Mouse (Mus musculus): ENCODE measurements around the gene Krt28.

The Krt28 gene

DNA sequence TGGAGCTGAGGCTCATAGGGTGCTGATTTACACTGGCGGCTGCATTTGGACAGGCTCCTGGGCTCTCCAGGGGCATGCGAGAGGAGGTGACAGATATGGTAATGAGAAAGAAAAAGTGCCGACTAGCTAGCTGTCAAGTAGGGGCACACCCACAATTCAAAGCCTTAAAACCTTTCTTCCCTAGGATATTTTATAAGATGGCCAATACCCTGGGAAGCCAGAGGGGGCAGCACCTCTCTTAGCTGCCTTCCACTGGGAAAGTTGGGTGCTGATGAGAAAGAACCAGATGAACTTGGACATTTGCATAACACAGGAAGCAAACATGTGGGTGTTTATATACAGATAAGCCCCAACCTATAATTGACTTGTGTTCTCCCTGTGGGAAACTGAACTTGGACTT lies 5.5 kb downstream of the Krt28 start:
- no peak for DNase-seq (ENCODE audit: extremely low read depth, low read depth, low spot score)

DNA sequence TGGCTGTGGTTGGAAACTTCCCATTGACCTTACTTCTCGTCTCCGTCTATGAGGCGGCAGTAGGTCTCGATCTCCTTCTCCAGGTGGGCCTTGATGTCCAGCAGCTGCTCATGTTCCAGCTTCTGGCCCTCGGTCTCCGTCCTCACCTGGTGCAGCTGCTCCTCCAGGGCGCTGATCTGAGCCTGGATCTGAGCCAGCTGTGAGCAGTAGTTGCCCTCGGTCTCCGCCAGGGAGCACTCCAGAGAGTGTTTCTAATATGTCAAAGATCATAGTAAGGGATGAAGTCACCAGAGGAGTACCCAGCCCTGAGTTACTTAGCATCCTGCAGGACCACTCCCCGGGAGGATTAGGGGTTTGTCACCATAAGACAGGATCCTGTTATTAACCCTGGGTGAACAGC lies 7.9 kb downstream of the Krt28 start:
- no peak for DNase-seq (ENCODE audit: extremely low read depth, low read depth, low spot score)

DNA sequence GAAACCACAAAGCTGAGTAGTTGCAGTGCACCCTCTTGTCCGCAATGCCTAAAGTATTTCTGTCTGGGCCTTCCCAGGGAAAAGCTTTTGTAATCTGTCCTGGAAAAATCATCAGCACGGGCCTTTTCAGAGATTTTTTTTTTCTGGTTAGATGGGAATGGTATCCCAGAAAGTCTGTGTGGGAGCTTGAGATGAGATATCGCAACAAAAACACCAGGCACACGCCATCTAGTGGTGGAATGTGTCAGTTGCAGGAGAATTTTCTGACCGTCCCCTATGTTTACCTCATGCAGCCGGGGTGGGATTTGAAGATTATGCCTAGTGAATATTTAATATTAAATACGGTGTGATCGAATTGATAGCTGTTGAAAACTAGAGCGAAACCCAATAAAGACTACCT lies 10.3 kb downstream of the Krt28 start:
- DNase-seq (ENCODE audit: extremely low read depth, low read depth, low spot score): no peak

DNA sequence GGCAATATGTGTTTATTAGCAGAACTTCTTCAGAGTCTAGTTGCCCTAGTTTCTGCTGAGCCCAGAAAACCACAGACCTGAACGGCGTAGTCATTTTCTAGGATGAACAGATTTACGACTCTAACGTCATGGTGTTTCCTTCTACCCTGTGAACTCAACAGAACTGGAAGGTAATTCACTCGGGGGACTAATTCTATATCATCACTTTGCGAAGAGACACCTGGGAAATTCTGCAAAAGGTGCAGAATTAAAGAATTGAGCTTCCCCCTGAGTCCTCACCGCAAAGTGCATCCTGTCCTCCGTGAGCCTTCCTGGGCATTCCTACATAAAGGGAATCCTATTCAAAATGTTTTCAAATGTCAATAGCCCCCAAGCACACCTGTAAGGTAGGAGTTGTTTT lies 13.3 kb downstream of the Krt28 start:
- DNase-seq (ENCODE audit: extremely low read depth, low read depth, low spot score): no peak

DNA sequence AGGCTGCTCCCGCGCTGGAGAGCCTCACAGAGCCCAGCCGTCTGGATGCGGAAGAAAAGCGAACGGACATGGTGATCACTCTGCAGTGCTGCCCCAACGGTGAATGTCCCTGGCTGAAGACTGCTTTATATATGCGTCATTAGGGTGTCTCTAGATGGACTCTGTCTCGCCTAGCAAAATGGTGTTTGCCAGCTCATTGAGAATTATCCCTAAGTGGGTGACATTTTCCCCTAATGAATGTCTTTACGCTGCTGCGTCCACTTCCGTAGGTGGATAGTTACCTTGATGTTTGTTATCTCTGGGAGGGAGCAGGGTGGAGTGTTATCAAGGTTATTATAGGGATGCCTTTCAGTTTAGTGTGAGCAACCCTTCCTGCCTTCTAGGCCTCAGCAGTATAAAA lies 23.7 kb downstream of the Krt28 start, which contains the start of gene Krt27:
Gene Krt27 (minus strand): TSS at position 101 of the 400 bp plus-strand sequence.
- DNase-seq (ENCODE audit: extremely low read depth, low read depth, low spot score): no peak

DNA sequence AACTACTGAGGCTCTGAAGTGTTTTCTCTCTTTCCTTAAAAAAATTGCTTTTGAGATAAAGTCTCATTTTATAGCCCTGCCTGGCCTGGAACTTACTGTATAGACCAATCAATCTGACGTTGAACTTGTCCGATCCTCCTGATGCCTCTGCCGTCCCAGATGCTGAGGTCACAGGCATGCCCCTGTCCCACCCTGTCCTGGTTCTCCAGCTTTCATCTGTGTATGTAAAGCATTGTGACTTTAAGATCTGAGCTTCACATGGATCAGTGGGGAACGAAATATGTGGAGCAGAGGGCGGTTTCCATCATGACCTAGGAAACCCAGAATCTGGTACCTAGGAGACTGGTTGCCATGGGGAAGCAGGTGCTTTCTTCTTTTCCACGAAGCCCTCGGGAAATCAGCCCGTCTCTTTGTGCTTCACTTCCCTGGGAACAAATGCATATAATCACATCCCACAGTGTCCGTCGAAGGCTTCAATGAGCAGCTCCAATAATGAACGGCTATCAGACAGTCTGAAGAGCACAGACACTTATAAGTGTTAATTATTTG lies 35.3 kb downstream of the Krt28 start:
- no peak for DNase-seq (ENCODE audit: extremely low read depth, low read depth, low spot score)

DNA sequence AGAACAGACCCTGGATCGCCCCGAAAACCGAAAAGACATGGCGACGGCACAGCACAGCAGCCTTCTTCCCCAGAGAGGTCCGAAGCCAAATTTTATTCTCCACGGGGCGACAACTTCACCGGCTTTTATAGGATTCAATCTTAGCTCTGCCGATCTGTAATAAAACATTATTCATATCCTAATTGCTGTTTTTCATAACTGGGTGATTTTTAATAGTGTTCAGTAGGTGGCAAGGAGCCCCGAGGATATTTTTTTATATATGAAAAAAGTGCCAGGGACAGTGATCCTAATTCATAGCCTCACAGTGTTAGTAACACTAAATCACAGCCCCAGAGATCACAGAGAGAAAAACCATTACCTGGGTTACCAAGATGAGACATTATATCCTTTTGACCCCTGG lies 36.8 kb downstream of the Krt28 start, which contains the start of gene Krt26:
Gene Krt26 (minus strand): TSS at position 101 of the 400 bp plus-strand sequence.
- DNase-seq (ENCODE audit: extremely low read depth, low read depth, low spot score): no peak

DNA sequence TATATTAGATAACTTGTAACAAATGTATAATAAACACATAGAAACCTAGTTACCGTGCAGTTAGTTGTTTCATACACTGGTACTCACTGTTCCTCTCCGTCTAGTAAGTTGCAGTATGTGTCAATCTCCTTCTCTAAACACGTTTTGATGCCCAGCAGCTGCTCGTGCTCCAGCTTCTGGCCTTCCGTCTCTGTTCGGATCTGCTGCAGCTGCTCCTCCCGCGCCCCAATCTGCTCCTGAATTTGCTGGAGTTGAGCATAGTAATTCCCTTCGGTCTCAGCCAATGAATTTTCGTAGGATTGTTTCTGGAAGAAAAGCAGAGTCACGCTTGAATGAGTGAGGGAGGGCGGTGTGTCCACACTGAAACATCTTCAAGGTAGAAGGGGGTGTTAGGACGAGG lies 41.3 kb downstream of the Krt28 start:
- no peak for DNase-seq (ENCODE audit: extremely low read depth, low read depth, low spot score)

DNA sequence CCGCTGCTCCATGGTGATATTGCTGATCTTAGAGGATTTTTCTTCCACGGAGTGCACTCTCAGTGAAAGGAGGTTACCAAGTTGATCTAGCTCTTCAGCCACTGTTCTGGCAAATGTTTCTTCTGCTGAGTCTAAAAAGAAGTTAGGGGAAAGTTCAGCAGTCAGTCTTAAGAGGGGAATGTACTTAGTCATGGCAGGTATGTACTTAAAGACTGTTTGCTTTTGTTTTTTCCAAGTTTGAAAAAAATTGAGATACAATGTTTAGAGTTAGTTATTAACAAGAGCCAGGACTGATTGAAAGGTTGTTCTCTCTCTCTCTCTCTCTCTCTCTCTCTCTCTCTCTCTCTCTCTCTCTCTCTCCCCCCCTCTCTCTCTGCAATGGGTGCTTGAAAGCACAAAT lies 45.0 kb downstream of the Krt28 start:
- DNase-seq (ENCODE audit: extremely low read depth, low read depth, low spot score): no peak

DNA sequence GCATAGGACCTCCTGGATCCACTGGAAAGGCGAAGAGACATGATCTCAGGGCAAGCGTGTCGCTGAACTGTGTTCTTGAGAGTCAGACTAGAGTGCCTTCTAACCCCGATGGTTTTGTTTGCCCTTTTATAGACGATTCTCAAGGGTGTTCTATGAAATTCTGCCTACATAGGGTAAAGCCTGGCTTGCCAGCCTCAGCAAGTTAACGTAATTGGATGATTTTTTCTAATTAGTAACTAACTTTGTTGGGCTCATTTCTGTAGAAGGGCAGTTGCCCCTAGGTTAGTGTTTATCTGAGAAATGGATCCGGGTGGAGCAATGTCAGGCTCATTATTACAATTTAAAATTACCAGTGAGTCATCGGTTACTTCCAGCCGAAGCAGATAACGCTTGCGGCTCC lies 51.9 kb downstream of the Krt28 start, which contains the start of gene Krt25:
Gene Krt25 (minus strand): TSS at position 101 of the 400 bp plus-strand sequence.
- no peak for DNase-seq (ENCODE audit: extremely low read depth, low read depth, low spot score)

DNA sequence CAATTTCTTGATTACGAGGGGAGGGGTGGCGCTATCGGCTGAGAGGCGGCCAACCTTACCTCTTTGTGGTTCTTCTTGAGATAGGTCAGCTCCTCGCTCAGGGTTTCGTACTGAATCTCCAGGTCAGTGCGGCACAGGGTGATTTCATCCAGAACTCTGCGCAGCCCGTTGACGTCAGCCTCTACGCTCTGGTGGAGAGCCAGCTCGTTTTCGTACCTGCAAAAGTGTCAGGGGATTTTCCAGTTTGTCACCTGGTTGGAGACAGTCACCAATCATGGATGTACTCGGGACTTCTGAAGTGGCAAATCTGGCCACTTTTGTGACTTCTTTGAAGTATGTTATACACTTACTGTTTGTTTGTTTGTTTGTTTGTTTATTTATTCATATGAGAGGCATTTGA lies 53.6 kb downstream of the Krt28 start:
- no peak for DNase-seq (ENCODE audit: extremely low read depth, low read depth, low spot score)

DNA sequence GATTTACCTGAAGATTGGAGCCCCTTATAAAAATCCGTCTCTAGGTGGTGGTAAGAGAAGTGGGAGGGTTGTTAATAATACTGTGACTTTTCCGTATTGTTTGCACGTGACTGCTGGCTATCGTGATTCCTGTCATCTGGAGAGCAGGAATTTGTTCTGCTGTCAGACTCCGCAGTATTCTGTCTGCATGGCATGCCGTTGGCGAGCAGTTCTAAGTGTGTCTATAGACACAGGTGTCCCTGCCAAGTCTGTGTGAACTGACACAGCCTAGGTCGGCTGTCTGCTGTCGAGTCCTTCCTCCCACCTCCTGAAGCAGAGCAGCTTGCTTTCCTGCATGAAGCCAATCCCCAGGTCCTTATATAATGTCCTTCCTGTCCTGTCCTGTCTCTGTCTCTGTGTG lies 55.6 kb downstream of the Krt28 start:
- DNase-seq (ENCODE audit: extremely low read depth, low read depth, low spot score): no peak

DNA sequence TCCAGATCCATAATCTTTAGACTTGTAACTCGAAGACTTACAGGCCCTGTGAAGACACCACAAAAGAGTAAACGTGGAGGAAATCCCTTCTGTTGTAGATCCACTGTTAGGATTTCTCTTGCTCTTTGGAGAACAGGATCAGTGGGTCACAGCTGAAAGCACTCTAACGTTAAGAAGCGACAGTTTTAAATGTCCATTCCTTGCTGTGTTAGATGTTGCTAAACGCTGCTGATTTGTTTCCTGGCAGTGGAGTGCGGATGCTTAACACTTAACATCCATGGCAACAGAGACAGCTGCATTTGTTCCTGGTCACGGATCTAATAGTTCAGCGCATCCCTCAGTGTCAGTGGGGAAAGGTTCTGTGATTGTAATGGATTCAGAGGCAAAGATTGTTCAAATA lies 58.2 kb downstream of the Krt28 start:
- no peak for DNase-seq (ENCODE audit: extremely low read depth, low read depth, low spot score)

All from fat pad, adult 2 months (tissue).